Mouse (Mus musculus) cerebellum, adult 2 months (tissue): ENCODE measurements around the gene Grifin. TPM values are rescaled to one million over a fixed set of nuclear protein-coding genes. Genes with fewer than 3 reads are reported as not detected.

ENCODE experiments used
- DNase-seq, 2 experiments: peaks; one replicate each; pipeline ENCODE4 v3.0.0; 2021
- H3K27ac ChIP-seq: fragments of 200-500 bp; 2 replicates; pipeline ENCODE4 v1.5.1; 2012; ENCODE audit warnings: low read length, control low read depth, inconsistent platforms; ENCODE audit not compliant: insufficient read depth
- H3K27me3 ChIP-seq: fragments of 200-500 bp; 2 replicates; pipeline ENCODE4 v1.6.1; 2012; ENCODE audit warnings: inconsistent platforms, mild to moderate bottlenecking, low read length, moderate library complexity; ENCODE audit not compliant: control insufficient read depth, insufficient read depth
- H3K4me1 ChIP-seq: fragments of 200-500 bp; 2 replicates; pipeline ENCODE4 v1.6.1; 2011; ENCODE audit warnings: low read length; ENCODE audit not compliant: control insufficient read depth, insufficient read depth
- H3K4me3 ChIP-seq: fragments of 200-500 bp; replicated peaks from 2 replicates; pipeline ENCODE3; 2011; ENCODE audit warnings: mild to moderate bottlenecking, low read depth, low read length, control low read depth; ENCODE audit not compliant: insufficient read depth
- CTCF ChIP-seq: fragments of 200-500 bp; IDR thresholded peaks from 2 replicates; pipeline ENCODE4 v1.5.1; 2011; ENCODE audit warnings: low read depth, mild to moderate bottlenecking, control low read depth, low read length, moderate library complexity, borderline replicate concordance; ENCODE audit not compliant: insufficient read depth
- POLR2A ChIP-seq: fragments of 200-500 bp; IDR thresholded peaks from 2 replicates; pipeline ENCODE4 v1.6.1; 2011; ENCODE audit warnings: low read length, control low read depth, borderline replicate concordance; ENCODE audit not compliant: insufficient read depth
- WGBS: fragments of 180-500 bp; shearing (Covaris S2); methylation state at CpG from one replicate; pipeline ENCODE4 v1.1.7; 2018; 5-methylcytosine and 5-hydroxymethylcytosine counted together
- polyA plus RNA-seq: library from polyadenylated mRNA; depleted of rRNA; stranded (reverse); fragments of >200 nt; gene quantifications from 2 replicates; pipeline ENCODE4 v1.2.3, GENCODE M21; 2012

Grifin gene
- polyA plus RNA-seq, 1 experiment = 0.82 TPM

DNA sequence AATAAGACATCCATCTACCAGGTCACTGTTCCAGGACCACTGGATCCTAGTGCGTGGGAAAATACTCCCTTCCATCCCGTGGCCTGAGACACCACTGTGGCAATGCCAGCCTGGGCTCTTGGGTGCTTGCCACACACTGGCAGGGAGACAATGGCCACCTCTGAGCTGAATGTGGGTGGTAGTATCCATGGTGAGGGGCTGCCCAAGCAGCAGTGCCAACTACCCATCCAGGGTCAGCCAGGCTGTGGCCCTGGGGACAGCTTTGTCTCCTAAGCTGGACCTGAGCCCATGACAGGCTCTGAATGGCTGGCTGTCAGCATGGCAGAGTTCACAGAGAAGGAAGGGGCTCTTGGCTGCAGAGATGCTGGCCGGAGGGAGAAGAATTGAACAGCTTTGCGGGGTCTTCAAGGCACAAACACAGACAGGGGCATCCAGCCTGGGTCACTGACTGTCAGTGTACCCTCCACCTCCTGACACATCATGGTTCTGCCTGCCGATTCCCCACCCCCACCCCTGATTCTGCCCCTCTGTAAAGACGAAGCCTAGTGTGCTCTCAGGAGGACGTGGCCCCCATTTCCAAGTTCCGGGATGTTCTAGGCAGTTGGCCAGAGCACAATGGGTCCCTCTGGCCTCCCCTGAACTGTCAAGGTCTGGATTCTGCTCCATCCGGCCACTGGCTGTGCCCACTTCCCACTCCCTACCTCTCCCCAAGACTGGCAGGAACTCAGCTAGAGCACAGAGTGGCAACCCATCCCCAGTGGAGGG, 21.9 kb downstream of the Grifin start:
- Histone ChIP-seq H3K27me3 (no peaks in the 10 kb centered on the region), H3K27ac (no peak overlapping the region)

DNA sequence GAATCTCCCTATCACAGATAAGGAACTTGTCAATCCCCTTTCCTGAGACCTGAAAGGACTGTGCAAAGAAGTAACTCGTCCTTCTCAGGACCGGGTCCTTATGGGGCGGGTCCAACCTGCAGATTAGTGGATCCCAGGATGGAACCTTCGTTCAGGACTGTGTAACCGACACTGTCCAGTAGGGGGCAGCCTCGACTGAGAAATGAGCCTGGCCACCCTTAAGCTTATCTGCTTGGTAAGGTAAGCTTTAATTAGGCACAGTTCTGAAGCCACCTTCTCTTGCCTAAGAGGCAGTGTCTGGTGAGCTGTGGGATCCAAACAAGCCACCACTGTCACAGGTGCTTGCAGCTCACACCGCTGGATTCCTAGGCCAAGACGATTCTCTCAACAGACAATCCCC, 24.8 kb downstream of the Grifin start:
- WGBS = 11% methylated on average over 8 of the region's 8 CpGs
- peak; percentile 95 for TF ChIP-seq CTCF
- no peak for TF ChIP-seq POLR2A
- Histone ChIP-seq H3K27me3 (no peaks in the 10 kb centered on the region), H3K27ac (no peak overlapping the region), H3K4me1 (no peaks in the 10 kb centered on the region), H3K4me3 (no peak overlapping the region)
- peak; percentile 58 to 81 for DNase-seq

More for the DNA sequence above, 21.9 kb downstream of the Grifin start:
- DNase-seq = peak; percentile 43 to 64
- TF ChIP-seq POLR2A = no peak
- TF ChIP-seq CTCF = no peak
- 17% methylated on average over 9 of the region's 9 CpGs for WGBS
- no peaks in the 10 kb centered on the region for H3K4me1 ChIP-seq
- no peak overlapping the region for H3K4me3 ChIP-seq

- Histone ChIP-seq H3K27ac (no peak overlapping the region), H3K4me1 (no peaks in the 10 kb centered on the region), H3K27me3 (no peaks in the 10 kb centered on the region), H3K4me3 (no peak overlapping the region)
- TF ChIP-seq CTCF (no peak), POLR2A (no peak)
- WGBS = 78% methylated on average over 13 of the region's 13 CpGs
- DNase-seq = no peak
These were observed 26.7 kb downstream of the Grifin start for GRCm38 (mm10) chr5:140538111-140538683.

GRCm38 (mm10) chr5:140526754-140527153, 38.1 kb downstream of the Grifin start:
- H3K27me3 ChIP-seq = no peaks in the 10 kb centered on the region
- TF ChIP-seq CTCF = no peak
- no peak for TF ChIP-seq POLR2A
- WGBS = 30% methylated on average over 2 of the region's 2 CpGs
- DNase-seq = no peak
- no peaks in the 10 kb centered on the region for H3K4me1 ChIP-seq
- H3K27ac ChIP-seq = no peak overlapping the region
- H3K4me3 ChIP-seq = no peak overlapping the region

GRCm38 (mm10) chr5:140521196-140521595, 43.7 kb downstream of the Grifin start:
- TF ChIP-seq CTCF = no peak
- no peak for TF ChIP-seq POLR2A
- H3K27ac ChIP-seq = no peak overlapping the region
- DNase-seq = no peak
- H3K27me3 ChIP-seq = no peaks in the 10 kb centered on the region
- no peaks in the 10 kb centered on the region for H3K4me1 ChIP-seq
- WGBS = 58% methylated on average over 1 of the region's 1 CpGs
- no peak overlapping the region for H3K4me3 ChIP-seq

DNA sequence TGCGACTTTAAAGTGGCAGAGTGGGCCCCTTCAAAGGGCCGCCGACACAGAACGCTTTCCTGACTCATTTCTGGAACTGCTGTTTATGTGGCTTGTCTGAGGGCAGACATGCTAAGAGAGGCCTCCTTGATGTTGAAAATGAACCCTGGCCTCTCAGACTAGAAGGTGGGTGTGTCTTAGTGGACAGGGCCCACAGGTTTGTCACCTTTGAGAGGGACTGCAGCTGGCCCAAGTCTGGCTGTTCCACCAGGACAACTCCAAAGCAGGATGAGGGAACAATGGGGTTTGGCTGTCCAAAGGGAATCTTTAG, 47.0 kb downstream of the Grifin start:
- 86% methylated on average over 4 of the region's 4 CpGs for WGBS
- Histone ChIP-seq H3K27me3 (no peaks in the 10 kb centered on the region), H3K4me3 (no peak overlapping the region), H3K27ac (no peak overlapping the region), H3K4me1 (no peaks in the 10 kb centered on the region)
- TF ChIP-seq CTCF (no peak), POLR2A (no peak)
- no peak for DNase-seq

- TF ChIP-seq POLR2A = no peak
- no peak for TF ChIP-seq CTCF
- Histone ChIP-seq H3K27me3 (no peaks in the 10 kb centered on the region), H3K4me3 (no peak overlapping the region), H3K4me1 (no peaks in the 10 kb centered on the region), H3K27ac (no peak overlapping the region)
- 86% methylated on average over 21 of the region's 21 CpGs for WGBS
- DNase-seq = no peak
These were observed 47.5 kb downstream of the Grifin start for GRCm38 (mm10) chr5:140517159-140517920.

GRCm38 (mm10) chr5:140514799-140515486, 49.9 kb downstream of the Grifin start:
- Histone ChIP-seq H3K4me1 (peaks cover 5% of the 10 kb centered on the region), H3K27me3 (no peaks in the 10 kb centered on the region), H3K27ac (no peak overlapping the region), H3K4me3 (no peak overlapping the region)
- DNase-seq = no peak
- TF ChIP-seq POLR2A (no peak), CTCF (no peak)
- WGBS = 65% methylated on average over 7 of the region's 7 CpGs
